Mouse (Mus musculus): ENCODE data around the gene Zfp651. TPM values are rescaled to one million over a fixed set of nuclear protein-coding genes. Genes with fewer than 3 reads are reported as not detected.

The Zfp651 gene
- total RNA-seq, 2 experiments from 2014 or later, result 127 to 157 TPM

DNA sequence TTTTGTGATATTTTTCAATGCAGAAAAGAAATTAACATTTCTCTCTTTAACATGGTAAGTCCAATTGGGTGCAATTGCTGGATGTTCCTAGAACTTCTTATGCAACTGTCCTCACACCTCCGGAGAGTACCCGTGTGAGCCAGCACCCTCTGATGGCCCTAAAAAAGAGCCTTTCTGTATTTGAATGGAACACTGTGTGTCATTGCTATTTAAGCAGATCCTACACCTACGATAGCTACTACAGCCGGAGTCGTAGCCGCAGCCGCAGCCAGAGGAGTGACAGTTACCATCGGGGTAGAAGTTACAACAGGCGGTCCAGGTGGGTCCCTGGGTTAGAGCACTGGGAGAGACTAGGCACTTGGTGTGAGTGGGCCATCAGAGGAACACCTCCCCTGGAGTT is 6.4 kb upstream of the Zfp651 start:
- intact Hi-C loops (cut with DNase I), result no loop called here
- Histone ChIP-seq H3K4me3 (no peak overlapping the region), H3K27ac (no peak overlapping the region)
- TF ChIP-seq CTCF (IDR thresholded peaks at IDR 0.05), result no peak
- DNase-seq, result no peak

DNA sequence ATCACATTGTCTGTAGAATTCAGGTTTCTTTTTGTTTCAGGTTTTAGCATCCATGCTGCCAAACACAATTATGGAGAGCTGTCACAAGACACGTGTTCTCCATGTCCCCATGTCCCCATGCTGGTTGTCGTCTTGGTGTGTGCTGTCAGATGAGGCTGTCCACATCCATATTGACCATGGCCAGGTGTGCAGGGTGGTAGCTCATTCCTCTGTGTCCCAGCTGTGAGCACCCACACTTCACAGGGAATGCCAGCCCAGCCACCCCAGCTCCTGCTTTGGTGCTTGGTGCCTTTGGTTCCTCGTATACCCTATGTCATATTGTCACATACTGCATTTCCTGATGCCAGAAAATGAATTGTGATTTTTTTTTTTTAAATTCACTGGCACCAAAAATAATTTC is 4.5 kb upstream of the Zfp651 start:
- intact Hi-C loops (cut with DNase I), result loop anchor here (5.0 kb wide), 1 partner anchor 32 kb away; no protein-coding TSS in a partner anchor
- Histone ChIP-seq H3K27ac (no peak overlapping the region), H3K4me3 (no peak overlapping the region)
- DNase-seq, result peak; percentile 16
- TF ChIP-seq CTCF (IDR thresholded peaks at IDR 0.05), result no peak

DNA sequence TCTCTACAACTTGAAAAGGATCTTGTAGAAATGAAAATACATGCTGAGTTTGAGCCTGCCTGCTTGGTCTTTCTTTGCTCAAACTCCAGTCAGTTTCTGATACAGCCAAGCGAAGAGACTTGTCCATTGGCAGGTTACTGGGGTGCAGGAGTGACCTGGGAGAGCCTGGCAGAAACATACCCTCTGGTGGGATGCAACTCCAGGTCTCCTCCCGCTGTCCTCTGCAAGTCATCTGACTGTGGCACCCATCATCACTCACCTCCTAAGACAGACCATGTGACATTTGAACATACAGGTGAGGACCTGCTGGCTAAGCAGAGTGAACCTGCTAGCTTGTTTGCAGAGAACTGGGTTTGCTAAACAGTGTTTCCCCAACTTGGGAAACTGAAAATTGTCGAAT is 2.3 kb upstream of the Zfp651 start:
- DNase-seq, result no peak
- TF ChIP-seq CTCF (IDR thresholded peaks at IDR 0.05), result no peak
- Histone ChIP-seq H3K4me3 (no peak overlapping the region), H3K27ac (no peak overlapping the region; the same call in 1 of the 2 replicates)
- intact Hi-C loops (cut with DNase I), result loop anchor here (5.0 kb wide), 1 partner anchor 34 kb away; no protein-coding TSS in a partner anchor

DNA sequence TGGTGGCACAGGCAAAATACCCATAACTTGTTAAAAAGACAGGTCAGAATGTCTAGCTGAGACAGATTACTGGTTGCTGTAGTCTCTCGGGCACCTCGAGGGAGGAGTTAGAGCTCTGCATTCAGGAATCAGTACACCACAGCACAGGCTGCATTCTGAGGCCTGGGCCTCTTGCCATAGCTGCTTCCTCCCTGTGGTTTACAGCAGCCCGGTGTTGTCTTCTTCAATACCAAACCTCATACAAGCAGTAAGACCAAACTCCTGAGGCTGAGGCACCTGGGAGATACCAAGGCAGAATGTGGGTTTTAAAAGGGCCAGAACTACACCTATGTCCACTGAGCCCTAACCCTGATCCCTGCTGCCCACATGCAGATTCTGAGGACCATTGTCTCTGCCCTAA is 1.7 kb upstream of the Zfp651 start:
- DNase-seq, result peak; percentile 55
- intact Hi-C loops (cut with DNase I), result loop anchor here (5.0 kb wide), 1 partner anchor 35 kb away; no protein-coding TSS in a partner anchor
- H3K27ac ChIP-seq, result peak overlapping the region; percentile 98
- TF ChIP-seq CTCF (IDR thresholded peaks at IDR 0.05), result no peak
- H3K4me3 ChIP-seq, result peak overlapping the region; percentile 1; the same call in 1 of the 2 replicates

DNA sequence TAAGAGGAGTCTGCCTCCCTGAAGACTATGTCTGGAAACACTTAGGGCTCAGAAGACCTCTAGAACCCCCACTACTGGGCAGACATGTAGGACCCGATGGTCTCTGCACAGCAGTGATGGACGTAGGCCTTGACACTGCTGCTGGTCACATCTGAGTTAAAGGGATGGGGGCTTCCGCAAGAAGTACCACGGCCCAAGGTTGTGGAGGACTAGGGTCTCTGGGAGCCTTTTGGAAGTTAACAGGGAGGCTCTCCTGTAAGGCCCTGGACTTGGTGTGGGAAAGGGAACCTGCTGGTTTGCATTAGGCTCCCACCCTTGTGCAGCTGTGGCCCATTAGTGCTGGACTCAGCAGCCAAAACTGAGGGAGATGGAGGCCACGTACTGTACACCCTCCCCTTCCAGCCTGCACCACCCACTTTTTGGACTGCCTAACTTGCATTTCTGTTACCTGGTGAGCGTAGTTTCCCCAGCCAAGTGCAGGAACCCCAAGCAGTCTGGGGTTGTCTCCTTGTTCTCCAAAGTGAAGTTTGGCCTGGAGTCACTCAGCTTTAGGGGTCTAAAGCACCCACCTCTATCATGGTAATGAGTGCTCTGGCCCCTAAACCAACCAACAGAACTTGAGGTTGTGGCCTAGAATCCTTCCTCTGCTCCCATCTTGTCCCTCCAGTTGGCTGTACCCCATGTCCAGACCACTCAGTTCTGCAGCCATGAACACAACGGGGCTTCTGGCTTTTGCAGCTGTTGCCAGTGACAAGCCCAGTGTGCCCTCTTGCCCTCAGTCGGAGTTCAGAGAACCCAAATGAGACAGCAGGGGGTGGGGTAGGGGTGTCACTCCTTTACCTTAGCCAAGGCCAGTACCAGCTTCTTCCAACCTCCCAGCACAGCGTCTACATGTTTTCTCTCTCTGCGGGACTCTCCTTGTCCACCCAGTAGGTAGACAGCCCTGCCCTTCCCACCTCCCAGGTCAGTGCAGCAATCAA is 1.0 kb upstream of the Zfp651 start:
- intact Hi-C loops (cut with DNase I), result loop anchor here (5.0 kb wide), 1 partner anchor 36 kb away; no protein-coding TSS in a partner anchor
- peak overlapping the region; percentile 97 for H3K4me3 ChIP-seq
- peak; percentile 75 for DNase-seq
- TF ChIP-seq CTCF (IDR thresholded peaks at IDR 0.05), result no peak
- peak overlapping the region; percentile 98 for H3K27ac ChIP-seq

DNA sequence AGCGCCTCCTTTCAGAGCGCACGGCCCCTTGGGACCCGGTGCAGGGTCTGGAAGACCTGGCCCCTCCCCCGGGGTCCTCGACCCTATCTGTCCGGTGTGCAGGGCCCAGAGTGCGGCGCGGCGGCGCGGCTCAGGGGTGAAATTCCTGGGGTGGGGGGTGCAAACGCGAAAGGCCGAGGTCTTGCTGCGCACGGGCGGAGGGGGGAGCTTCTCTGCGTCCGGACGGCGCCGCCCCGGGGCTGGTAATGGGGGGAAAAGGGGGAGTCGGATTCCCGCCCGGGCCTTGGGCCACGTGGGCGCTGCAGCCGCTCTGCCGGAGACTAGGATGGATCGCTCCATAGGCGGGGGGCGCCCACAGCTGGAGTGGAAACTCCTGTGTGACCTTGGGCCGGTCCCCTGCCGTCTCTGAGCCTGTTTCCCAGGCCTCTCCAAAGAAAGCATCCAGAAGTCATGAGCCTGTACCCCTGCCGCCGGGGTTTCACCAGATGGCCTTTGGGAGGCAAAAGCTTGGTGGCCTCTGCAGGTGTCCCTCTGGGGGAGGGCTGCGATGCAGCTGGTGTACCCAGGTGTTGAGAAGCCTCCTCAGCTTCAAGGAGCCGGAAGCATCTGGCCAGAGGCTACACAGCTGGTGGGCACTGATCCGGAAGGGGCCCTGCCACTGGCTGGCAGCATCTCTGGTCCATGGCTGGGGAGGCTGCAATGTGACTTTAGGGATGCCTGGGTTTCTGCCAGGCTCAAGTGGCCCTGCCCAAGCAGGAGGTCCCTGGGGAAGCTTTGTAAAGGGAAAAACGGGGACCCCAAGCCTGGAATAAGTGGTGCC is 1.4 kb downstream of the Zfp651 start:
- H3K27ac ChIP-seq, result peak overlapping the region; percentile 98
- intact Hi-C loops (cut with DNase I), result no loop called here
- TF ChIP-seq CTCF (IDR thresholded peaks at IDR 0.05), result no peak

DNA sequence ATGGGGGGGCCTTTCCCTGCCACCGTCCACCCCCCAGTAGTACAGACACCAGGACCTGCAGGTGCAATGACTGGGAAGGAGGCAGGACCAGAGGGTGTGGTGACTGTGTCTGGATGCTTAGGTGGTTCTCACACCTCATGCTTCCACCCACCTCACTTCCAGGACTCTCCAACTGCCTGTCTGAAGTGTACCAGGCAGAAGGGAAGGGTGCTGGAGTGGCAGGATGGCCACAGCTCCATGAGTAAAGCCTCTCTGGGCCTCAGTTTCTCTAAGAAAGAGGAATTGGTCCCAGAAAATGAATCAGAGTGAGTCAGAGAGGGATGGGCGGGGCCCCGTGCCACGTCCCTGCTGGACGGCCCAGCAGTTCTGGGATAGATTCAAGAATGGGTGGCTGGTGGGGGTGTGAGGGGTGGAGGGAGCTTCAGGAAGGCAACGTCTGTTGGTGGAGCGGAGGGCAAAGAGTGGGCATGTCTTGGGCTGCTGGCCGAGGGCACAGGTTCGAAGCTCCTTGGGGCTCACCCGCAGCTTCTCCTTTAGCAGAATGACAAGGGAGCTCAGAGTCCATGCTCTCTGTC is 2.0 kb downstream of the Zfp651 start:
- DNase-seq, result peak; percentile 59
- no peak for TF ChIP-seq CTCF (IDR thresholded peaks at IDR 0.05)
- Histone ChIP-seq H3K27ac (peak overlapping the region; percentile 98), H3K4me3 (peak overlapping the region; percentile 97)
- intact Hi-C loops (cut with DNase I), result no loop called here

More for the DNA sequence above, 1.4 kb downstream of the Zfp651 start:
- H3K4me3 ChIP-seq, result peak overlapping the region; percentile 97
- DNase-seq, result peak; percentile 89

DNA sequence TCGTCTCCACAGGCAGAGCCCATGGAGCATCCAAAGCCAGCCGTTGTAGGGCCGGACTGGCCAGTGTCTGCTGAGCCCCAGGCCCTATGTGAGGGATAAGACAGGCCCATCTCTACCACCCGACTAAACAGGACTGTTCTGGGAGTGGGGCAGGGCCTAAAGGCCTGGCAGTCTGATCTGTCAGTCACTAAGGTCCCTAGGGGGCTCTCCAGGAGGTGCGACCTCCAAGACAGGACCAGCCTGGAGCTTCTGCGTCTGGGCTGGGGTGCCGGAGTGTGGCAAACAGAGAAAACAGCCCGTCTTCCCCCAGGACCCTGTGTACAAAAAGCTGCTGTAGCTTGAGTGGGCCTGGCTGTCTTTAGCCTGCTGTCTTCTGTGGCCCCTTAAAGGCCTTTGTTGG is 2.7 kb downstream of the Zfp651 start:
- TF ChIP-seq CTCF (IDR thresholded peaks at IDR 0.05), result no peak
- H3K27ac ChIP-seq, result peak overlapping the region; percentile 98
- H3K4me3 ChIP-seq, result peak overlapping the region; percentile 97
- intact Hi-C loops (cut with DNase I), result no loop called here
- peak; percentile 29 for DNase-seq

DNA sequence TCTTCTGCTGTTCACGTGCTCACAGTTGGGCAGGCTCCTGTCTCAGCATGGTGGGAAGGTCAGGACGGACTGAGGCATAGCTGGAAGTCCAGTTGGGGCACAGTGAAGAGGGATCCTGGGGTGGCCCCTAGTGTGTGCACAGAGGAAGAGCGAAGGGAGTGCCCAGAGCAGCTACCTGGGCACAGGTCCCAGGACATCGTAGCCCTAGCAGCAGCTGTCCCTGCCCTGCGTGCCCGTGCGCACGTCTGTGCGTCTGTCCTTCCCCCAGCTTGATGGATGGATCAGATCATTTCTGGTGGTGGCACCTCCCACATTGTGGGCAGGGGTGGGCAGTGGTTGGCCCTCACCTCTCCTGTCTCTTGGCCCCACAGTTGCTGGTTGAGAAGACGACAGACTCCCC is 3.1 kb downstream of the Zfp651 start:
- DNase-seq, result peak; percentile 83
- Histone ChIP-seq H3K4me3 (no peak overlapping the region), H3K27ac (peak overlapping the region; percentile 98)
- intact Hi-C loops (cut with DNase I), result no loop called here
- no peak for TF ChIP-seq CTCF (IDR thresholded peaks at IDR 0.05)

- TF ChIP-seq CTCF (IDR thresholded peaks at IDR 0.05), result no peak
- peak; percentile 78 for DNase-seq
- intact Hi-C loops (cut with DNase I), result no loop called here
- Histone ChIP-seq H3K27ac (peak overlapping the region; percentile 98), H3K4me3 (no peak overlapping the region; the same call in 1 of the 2 replicates)
Measured at GRCm38 (mm10) chr9:121762761-121763160, 3.6 kb downstream of the Zfp651 start.

DNA sequence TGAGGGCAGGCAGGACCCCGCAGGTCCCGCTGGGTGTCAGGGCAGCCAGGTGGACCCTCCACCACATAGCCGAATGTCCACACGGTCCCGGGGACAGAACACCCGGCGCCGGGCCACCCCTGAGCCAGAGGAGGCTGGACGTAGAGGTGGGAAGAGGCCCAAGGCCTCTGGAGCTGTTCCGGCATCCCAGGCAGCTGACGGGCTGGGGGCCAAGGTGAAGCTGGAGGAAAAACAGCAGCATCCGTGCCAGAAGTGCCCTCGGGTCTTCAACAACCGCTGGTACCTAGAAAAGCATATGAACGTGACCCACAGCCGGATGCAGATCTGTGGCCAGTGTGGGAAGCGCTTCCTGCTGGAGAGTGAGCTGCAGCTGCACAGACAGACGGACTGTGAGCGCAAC is 4.6 kb downstream of the Zfp651 start:
- intact Hi-C loops (cut with DNase I), result no loop called here
- Histone ChIP-seq H3K27ac (peak overlapping the region; percentile 98), H3K4me3 (peak overlapping the region; percentile 37)
- DNase-seq, result peak; percentile 78
- no peak for TF ChIP-seq CTCF (IDR thresholded peaks at IDR 0.05)

GRCm38 (mm10) chr9:121765166-121765855 is 6.2 kb downstream of the Zfp651 start:
- intact Hi-C loops (cut with DNase I), result no loop called here
- no peak for TF ChIP-seq CTCF (IDR thresholded peaks at IDR 0.05)
- peak; percentile 41 for DNase-seq

More at GRCm38 (mm10) chr9:121765166-121765855, 6.2 kb downstream of the Zfp651 start:
- H3K27ac ChIP-seq, result no peak overlapping the region
- no peak overlapping the region for H3K4me3 ChIP-seq
